8 mouse cellular contexts compared by ENCODE assay signal in the genomic region with DNA sequence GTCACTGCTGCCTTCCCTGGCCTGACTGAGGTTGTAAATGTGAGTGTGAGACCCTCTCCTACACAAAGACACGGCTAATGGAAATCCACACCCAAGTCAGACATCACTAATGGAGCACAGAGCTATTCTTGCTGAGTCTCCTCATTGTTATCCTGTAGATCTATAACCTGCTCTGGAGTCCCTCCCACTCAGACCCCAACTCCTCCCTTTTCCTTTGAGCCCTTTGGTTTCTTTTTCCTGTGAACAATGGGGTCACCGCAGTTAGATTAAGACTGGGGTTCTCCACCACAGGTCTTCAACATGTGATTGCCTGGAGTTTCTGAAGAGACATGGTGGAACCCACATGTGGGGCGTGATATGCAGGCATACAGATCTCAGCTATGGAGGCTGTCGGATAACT. TPM values are rescaled to one million over a fixed set of nuclear protein-coding genes. Genes with fewer than 3 reads are reported as not detected.
A peak's percentile ranks its signal among the peaks of the same experiment; 100 is the strongest.
DNase-seq lines count a peak whose midpoint lies in the region; ATAC-seq and TF ChIP-seq lines count a peak whose summit lies in the region.

No protein-coding gene starts in this region.

- intact Hi-C loops in heart, adult 2 months (cut with DNase I), result loop anchor here (5.0 kb wide), 1 partner anchor 56 kb away; a partner anchor contains a TSS
- intact Hi-C loops in heart, postnatal 36 days (cut with DNase I), result no loop called here

- no peak for TF ChIP-seq CTCF in heart, adult 2 months (IDR thresholded peaks at IDR 0.05)

- no peaks in the 10 kb centered on the region for H3K36me3 ChIP-seq in heart, adult 2 months (ENCODE audit: control insufficient read depth, insufficient read depth, low read length)
- no peaks in the 10 kb centered on the region for H3K36me3 ChIP-seq in hindbrain, embryonic 11.5 days (ENCODE audit: control insufficient read depth, insufficient read depth, low read length)
- H3K36me3 ChIP-seq in midbrain, embryonic 11.5 days (ENCODE audit: control insufficient read depth, insufficient read depth, low read length), result no peaks in the 10 kb centered on the region

- no peak overlapping the region for H3K9ac ChIP-seq in heart, adult 2 months (ENCODE audit: low read depth, low read length)
- H3K9ac ChIP-seq in hindbrain, embryonic 11.5 days (ENCODE audit: low read depth, low read length), result peak overlapping the region; percentile 0; the same call in 1 of the 2 replicates
- peak overlapping the region; percentile 40 for H3K9ac ChIP-seq in midbrain, embryonic 11.5 days (ENCODE audit: low read length)

- no peak overlapping the region for H3K4me3 ChIP-seq in heart, adult 2 months
- H3K4me3 ChIP-seq in hindbrain, embryonic 11.5 days (ENCODE audit: low read depth, low read length), result no peak overlapping the region
- H3K4me3 ChIP-seq in midbrain, embryonic 11.5 days (ENCODE audit: low read depth, low read length), result peak overlapping the region; percentile 8; the same call in 1 of the 2 replicates

- WGBS in heart, adult 2 months, result 59% methylated on average over 4 of the region's 4 CpGs
- 39% methylated on average over 4 of the region's 4 CpGs for WGBS in hindbrain, embryonic 11.5 days
- WGBS in midbrain, embryonic 11.5 days, result 54% methylated on average over 4 of the region's 4 CpGs

- no peaks in the 10 kb centered on the region for H3K27me3 ChIP-seq in heart, adult 2 months (ENCODE audit: control insufficient read depth, insufficient read depth, low read length)
- no peaks in the 10 kb centered on the region for H3K27me3 ChIP-seq in hindbrain, embryonic 11.5 days (ENCODE audit: control insufficient read depth, insufficient read depth, low read length)
- no peaks in the 10 kb centered on the region for H3K27me3 ChIP-seq in midbrain, embryonic 11.5 days (ENCODE audit: control insufficient read depth, insufficient read depth, low read length)

- DNase-seq in heart, adult 2 months, result no peak
- DNase-seq in heart, postnatal 36 days, result no peak
- peak; percentile 37 for DNase-seq in MEL-GATA-1-ER (ENCODE audit: extremely low read depth, low read depth)
- peak; percentile 78 for DNase-seq in hindbrain, embryonic 11.5 days (ENCODE audit: low spot score)
- peak; percentile 95 for DNase-seq in midbrain, embryonic 11.5 days (ENCODE audit: low spot score, missing footprints)
- no peak for DNase-seq in ovary, postnatal 14 days (ENCODE audit: low spot score)
- no peak for DNase-seq in right cerebral cortex, adult 18-20 months
- DNase-seq in kidney, postnatal 4 days, result no peak

- H3K4me2 ChIP-seq in hindbrain, embryonic 11.5 days (replicated peaks; ENCODE audit: low read depth, low read length), result peak overlapping the region; percentile 9; the same call in 1 of the 2 replicates
- H3K4me2 ChIP-seq in midbrain, embryonic 11.5 days, result peak overlapping the region; percentile 31; the same call in 1 of the 2 replicates

- ATAC-seq in hindbrain, embryonic 11.5 days (ENCODE audit: low FRiP score), result no peak
- ATAC-seq in midbrain, embryonic 11.5 days (ENCODE audit: low FRiP score), result peak; percentile 22; the same call in 1 of the 2 replicates

- H3K79me2 ChIP-seq in heart, adult 2 months (replicated peaks; ENCODE audit: control insufficient read depth, insufficient read depth, low read length), result no peaks in the 10 kb centered on the region

- H3K27ac ChIP-seq in heart, adult 2 months, result peak overlapping the region; percentile 65
- H3K27ac ChIP-seq in hindbrain, embryonic 11.5 days (ENCODE audit: low read depth, low read length), result peak overlapping the region; percentile 80
- peak overlapping the region; percentile 87 for H3K27ac ChIP-seq in midbrain, embryonic 11.5 days (ENCODE audit: low read depth, low read length)

- TF ChIP-seq POLR2A in heart, adult 2 months (IDR thresholded peaks at IDR 0.05; ENCODE audit: insufficient read depth, low read depth, low read length), result no peak

- peaks cover 20% of the 10 kb centered on the region for H3K4me1 ChIP-seq in heart, adult 2 months (ENCODE audit: control insufficient read depth, insufficient read depth, low read length)
- peaks cover 31% of the 10 kb centered on the region for H3K4me1 ChIP-seq in hindbrain, embryonic 11.5 days (replicated peaks; ENCODE audit: control insufficient read depth, insufficient read depth, low read length)
- H3K4me1 ChIP-seq in midbrain, embryonic 11.5 days (ENCODE audit: control insufficient read depth, insufficient read depth, low read length), result peaks cover 40% of the 10 kb centered on the region

- no peak for TF ChIP-seq EP300 in heart, adult 2 months (IDR thresholded peaks at IDR 0.05; ENCODE audit: insufficient read depth, low read depth, low read length)

- no peaks in the 10 kb centered on the region for H3K9me3 ChIP-seq in hindbrain, embryonic 11.5 days (ENCODE audit: control insufficient read depth, low read length)
- no peaks in the 10 kb centered on the region for H3K9me3 ChIP-seq in midbrain, embryonic 11.5 days (ENCODE audit: control insufficient read depth, low read length)

RNA-seq across cellular contexts. Expression of a gene that starts 57.0 kb away (rescaled TPM):
- total RNA-seq in heart, adult 2 months (2021), result 1 to 10 TPM; 5.2 to 6.0 TPM
- 9.3 and 9.8 TPM in 2 replicates for polyA plus RNA-seq in heart, adult 2 months (2012; rRNA removed)
- total RNA-seq in heart, postnatal 36 days (2021), result 1 to 10 TPM; 5.7 to 6.1 TPM
- polyA plus RNA-seq in hindbrain, embryonic 11.5 days (2014; fragmentation: Nextera tagmentation; extraction: Ambion mirVana), result 20.9 and 21.7 TPM in 2 replicates
- 16.5 and 19.8 TPM in 2 replicates for polyA plus RNA-seq in midbrain, embryonic 11.5 days (2014; fragmentation: Nextera tagmentation; extraction: Ambion mirVana)

Comparison
In these comparisons a context has a peak if more than half of its experiments do, and no peak if none do; other contexts are left out.
1. DNase-seq: peak in MEL-GATA-1-ER (single experiment), hindbrain, embryonic 11.5 days (single experiment) and midbrain, embryonic 11.5 days (single experiment); none in heart, adult 2 months (0 of 2), heart, postnatal 36 days (0 of 2), ovary, postnatal 14 days (single experiment), right cerebral cortex, adult 18-20 months (single experiment) and kidney, postnatal 4 days (0 of 2).
2. Peak in every context shown above with its lines, with median percentiles within 50 percentile points of each other: H3K27ac ChIP-seq.